Mouse (Mus musculus) T-cell, adult 2 months (primary cell): Measurements from ENCODE around the gene Mab21l1.

Experiments used
- DNase-seq: peaks from one replicate; pipeline ENCODE4 v3.0.0; 2022; ENCODE audit warnings: low spot score

The Mab21l1 gene

DNA sequence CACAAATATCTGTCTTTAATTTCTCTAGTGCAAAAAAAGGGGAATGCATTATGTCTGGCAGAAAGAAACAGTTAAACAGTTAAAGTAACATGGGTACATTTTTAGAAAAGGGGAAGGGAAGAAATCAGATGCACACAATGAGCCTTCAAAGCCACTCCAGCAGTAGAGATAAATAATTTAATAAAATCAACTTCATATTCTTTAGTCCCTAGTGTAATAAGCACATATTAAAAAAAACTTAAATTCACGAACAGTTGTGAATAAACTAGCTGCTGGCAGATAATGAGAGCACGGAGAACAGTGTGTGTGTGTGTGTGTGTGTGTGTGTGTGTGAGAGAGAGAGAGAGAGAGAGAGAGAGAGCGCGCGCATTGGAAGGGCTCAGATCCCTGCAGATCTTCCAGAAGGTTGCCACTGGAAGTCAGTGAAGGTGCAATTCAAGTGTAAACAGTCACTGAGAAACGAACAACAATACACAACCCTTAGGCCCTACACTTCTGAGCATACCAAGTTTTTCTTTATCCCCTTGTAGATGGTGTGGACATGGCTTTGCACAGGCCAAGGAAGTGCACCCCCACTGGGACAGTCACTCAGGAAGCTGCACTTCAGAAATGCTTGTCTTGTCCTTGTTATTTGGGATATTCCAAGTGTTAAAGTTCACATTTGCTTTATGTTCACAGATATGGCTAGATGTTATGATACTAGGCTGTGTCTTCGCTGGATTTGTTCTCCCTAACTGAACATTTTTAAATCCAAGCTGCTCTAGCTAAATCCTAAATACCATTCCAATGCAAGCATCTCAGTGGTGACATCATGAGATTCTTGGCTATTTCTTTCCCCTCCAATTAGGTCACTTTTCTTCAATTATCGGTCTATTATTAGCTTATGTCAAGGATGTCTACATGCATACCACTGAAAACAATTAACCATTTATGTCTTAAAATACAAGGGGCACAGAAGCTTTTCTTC lies 3.3 kb upstream of the Mab21l1 start:
- no peak for DNase-seq

- DNase-seq: no peak
Measured at GRCm38 (mm10) chr3:55780120-55781070, 1.9 kb upstream of the Mab21l1 start.

DNA sequence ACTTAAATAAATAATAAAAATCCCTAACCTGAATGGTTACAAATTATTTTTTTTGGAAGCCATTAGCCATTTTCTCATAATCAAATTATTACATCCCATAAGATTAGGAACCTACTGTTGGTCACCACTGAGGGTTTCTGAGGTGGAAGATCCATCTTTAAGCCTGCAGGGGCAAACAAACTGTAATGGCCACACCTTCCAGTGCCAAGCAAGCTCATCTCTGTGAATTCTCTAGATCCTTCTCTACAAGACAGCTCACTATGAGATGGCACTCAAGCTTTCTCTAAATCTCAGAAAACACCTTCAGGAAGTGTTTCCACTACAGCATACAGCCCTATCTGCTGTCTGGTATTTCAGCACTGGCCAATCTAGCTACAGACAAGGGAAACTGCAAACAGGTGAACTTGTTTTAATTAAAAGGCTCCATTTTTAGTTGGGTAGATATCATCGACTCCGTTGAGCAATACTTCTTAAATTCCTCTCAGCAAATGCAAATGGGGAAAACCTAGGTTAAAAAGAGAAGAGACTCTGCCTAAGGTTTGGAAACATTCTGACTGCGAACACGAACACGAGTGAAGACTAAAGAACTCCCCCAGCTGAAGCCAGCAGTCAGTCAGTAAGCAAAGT lies 768 bp upstream of the Mab21l1 start:
- DNase-seq: no peak

GRCm38 (mm10) chr3:55782771-55783170 lies 461 bp downstream of the Mab21l1 start:
- no peak for DNase-seq

DNA sequence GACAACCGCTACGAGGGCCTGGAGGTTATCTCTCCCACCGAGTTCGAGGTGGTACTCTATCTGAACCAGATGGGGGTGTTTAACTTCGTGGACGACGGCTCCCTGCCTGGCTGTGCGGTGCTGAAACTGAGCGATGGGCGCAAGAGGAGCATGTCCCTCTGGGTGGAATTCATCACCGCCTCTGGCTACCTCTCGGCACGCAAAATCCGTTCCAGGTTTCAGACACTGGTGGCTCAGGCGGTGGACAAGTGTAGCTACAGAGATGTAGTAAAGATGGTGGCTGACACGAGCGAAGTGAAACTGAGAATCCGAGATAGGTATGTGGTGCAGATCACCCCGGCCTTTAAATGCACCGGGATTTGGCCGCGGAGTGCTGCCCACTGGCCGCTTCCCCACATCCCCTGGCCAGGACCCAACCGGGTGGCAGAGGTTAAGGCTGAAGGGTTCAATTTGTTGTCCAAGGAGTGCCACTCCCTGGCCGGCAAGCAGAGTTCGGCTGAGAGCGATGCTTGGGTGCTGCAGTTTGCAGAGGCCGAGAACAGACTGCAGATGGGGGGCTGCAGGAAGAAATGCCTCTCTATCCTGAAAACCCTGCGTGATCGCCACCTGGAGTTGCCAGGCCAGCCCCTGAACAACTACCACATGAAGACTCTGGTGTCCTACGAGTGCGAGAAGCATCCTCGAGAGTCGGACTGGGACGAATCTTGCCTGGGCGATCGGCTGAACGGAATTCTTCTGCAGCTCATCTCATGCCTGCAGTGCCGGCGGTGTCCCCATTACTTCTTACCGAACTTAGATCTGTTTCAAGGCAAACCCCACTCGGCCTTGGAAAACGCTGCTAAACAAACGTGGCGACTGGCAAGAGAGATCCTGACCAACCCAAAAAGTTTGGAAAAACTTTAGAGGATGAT lies 1.1 kb downstream of the Mab21l1 start:
- no peak for DNase-seq

DNA sequence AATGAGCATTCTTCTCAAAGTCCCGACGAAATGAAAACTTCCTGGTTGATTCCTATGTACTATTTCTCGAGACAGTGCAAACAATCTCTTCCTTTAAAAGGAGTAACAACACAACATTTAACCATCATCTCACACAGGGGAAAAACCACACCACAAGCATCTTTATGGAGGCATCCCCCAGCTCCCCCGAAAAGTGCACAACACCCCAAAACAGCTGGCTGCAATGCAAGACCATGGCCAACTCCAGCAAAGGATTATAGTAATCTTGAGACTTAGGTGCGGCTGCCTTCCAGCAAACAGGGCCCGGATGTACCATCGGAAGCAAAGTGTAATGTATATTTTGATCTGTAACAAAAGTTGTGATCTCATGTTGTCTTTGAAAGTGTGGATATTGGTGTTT lies 1.8 kb downstream of the Mab21l1 start:
- DNase-seq: no peak

DNA sequence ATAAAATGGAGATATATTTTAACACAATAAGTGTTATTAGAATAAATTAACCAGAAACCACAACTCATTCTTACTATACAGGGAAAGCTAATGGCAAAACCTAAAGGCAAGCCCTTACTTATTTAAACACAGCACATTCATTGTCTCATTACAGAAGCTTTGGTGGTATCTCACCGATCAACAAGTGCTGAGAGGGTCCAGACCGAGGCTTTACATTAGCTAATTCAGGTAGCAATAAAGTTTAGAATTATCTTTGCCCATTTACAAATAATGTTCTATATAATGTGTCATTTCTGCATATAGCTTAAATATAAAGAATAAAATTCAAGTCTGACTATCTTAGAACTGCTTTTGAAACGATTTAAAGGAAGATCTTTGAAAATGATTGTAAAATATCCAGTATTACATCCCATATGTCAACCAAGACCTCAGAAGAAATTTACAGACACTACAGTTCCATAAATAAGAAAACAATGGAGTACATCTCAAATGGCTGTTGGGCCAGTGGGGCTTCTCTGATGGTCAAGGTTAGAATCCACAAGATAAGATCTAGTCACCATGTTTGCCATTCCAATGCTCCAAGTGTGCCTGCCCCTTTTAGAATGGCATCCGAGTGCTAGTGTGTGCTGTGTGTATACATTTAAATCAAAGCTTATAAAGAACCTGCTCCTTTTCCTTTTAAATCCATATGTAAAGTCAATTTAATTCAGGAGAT lies 3.1 kb downstream of the Mab21l1 start:
- no peak for DNase-seq

GRCm38 (mm10) chr3:55785981-55786725 lies 3.8 kb downstream of the Mab21l1 start:
- no peak for DNase-seq

DNA sequence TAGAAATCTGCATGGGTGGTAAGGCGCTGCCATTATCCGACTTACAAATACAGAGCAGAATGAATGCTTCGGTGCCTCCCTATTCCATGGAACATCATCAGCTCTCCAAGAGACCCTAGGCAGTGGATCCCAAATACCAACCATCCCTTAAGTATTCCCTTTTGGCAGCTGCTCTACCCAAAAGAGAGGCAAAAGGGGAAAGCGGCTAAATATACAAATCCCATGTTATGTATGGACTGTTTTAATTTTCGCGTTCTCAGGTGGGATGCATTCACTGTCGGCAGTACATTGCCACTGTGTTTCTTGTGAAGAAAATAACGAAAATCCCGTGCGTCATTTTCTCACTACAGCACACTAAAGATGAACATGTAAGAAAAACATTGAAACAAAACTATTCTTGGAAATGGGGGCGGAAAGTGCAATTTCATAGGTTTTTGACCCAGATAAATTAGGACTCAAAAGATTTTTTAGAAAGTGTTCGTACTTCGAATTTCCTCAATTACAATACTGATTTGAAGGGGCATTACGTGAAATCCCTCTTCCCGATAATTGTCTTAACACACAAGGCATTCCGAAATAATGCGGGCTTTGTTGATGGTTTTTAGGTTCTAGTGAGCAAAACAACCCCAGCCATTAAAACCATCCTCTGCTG lies 4.7 kb downstream of the Mab21l1 start:
- DNase-seq: no peak

DNA sequence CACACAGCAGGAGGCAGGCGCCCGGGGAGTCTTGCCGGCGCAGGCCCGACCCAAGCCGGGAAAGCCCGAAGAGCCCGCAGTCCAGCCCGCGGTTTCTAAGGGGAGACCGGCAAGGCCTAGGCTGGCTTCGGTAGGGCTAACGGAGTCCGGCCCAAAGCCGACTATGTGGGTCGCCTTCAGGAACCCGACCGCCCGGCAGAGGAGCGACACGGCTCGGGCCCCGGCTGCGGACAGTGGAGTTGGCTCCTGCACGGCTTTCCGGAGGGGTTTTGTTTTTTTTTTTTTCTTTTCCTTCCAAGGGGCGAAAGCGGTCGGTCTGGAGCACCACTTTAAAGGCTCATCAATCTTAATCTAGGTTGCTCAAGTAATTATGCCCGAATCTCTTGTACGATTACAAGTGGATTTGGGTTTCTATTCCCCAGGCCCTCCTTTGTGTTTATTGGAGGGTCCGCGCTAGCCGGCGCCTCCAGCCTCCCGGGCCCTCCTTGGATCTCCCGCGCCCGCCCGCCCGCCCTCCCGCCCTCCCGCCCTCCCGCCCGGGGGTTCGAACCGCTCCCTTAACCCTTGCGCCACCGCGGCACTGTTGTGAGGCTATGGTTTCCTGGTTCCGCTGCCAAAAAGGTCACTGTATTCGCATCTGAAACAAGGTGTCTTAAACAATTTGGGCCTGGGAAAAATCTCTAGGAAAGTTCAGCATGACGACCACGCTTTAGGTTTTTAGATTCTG lies 5.3 kb downstream of the Mab21l1 start:
- no peak for DNase-seq

- DNase-seq: no peak
Measured at GRCm38 (mm10) chr3:55788214-55788586, 5.9 kb downstream of the Mab21l1 start.

DNA sequence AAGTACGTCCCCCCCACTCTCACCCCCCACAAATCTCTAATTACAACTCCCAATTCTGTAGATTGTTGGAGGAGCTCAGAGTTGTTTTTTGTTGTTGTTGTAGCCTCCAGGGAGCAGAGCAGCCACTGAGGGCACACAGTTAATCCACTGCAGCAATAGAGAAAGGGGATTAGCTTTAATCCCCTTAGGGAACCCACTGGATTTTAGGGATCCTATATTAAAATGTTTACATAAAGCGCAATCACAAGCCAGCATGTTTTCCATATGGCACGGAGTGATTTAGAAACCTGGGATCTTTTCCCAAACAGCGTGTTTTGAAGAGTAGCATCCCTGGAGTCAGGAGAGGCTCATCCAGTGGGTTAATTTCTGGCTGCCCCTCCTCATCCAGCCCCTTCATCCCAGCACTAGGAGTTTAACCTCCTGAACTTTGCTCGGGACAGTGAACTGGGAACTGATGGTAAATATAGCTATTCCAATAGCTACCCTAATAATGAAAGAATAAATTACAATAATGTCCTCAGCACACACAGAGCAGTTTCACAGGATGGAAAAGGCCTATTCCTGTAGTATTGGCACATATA lies 6.4 kb downstream of the Mab21l1 start:
- DNase-seq: no peak

DNA sequence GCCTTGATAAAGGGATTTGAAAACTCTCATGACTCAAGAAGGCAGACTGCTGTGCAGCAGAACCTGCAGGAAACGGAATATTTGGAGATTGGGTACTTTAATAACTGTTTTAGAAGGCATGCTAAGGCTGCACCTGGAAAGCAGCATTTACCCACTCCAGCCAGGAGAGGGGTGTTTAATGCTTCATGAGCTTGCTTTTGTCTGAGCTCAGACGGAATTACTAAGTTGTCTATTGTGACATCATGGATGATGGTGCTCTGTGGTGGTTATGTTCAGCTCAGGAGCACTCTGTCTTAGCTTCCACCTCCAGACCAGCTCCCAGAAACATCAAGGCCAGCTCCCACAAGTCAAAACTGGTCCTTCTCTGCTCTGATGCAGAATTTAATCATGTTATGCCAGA lies 7.5 kb downstream of the Mab21l1 start:
- no peak for DNase-seq

DNA sequence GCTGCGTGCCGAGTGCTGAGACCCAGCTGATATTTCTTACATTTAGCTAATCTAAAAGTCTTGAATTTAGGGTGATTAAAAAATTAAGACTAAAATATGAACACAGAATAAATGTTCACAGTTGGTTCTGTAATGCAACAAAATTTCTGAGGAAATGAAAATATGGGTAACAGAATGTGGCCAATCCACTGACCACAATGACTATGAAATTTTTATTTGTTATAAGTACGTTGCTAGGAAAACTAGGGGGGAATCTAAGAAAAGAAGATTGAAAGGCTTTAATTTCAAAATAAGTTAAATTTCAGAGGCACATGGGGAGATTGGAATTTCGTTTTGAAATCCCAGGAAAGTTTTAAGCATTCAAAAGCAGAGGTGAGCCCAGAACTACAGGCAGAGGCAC lies 8.3 kb downstream of the Mab21l1 start:
- DNase-seq: no peak

- DNase-seq: no peak
Measured at GRCm38 (mm10) chr3:55792251-55792650, 9.9 kb downstream of the Mab21l1 start.

DNA sequence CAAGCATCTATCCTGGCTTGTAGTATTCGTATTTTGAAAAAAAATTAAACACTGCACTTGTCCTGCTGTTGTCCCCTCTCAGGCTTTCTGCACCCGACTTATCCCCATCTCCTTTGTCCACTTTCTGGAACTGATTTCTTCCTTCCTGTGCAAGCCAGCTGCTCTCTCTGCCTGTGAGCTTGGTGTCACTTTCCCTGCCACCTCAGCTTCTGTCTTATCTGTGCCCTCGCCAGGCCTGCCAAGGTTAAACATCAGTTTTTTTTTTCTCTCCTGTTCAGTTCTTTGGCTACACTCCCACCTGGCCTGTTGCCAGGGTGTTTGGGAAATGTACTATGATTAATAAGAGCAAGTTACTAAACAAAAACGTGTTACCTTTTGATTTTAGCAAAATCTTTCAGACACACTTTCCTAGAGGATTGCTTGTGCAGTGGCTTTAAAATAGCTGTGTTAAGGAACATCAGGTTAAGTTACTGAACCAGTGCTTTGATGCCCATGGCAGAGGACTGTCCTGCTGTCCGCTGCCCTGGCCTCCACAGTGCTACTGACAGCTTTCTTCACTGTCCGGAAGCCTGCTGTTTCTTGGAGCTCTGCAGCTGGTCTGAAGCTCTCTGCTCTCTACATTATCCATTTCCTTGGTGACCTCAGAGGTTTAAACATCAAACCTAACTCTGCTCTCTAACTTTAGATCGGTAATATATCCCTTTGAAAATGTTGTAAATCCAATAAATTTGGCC lies 11.7 kb downstream of the Mab21l1 start:
- no peak for DNase-seq

DNA sequence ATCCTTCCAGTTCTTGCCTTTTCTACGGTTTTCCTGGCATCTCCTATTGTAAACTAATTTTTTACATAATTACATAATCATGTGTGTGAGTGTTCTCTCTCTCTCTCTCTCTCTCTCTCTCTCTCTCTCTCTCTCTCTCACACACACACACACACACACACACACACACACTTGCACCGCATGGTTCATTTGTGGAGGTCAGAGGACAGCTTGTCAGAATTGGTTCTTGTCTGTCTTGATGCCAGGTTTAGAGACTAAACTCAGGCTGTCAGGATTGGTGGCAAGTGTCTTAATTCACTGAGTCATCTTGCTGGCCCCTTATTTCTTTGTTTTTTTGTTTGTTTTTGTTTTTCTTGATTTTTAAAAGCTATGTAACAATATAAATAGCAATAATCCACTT lies 12.5 kb downstream of the Mab21l1 start:
- DNase-seq: no peak
